In genomic region chr4:87093612-87094011, GRCm38 (mm10) we compare ENCODE assay signal across 31 mouse cellular contexts.
DNase-seq lines count a peak whose midpoint lies in the region; ATAC-seq and TF ChIP-seq lines count a peak whose summit lies in the region.
"Had no signal": no experiment of that assay in that cellular context is flagged by ENCODE, and none has a peak within 500 bp of the region (broad histone marks: within the 10 kb centered on the region; RNA-seq: fewer than 3 reads in every experiment).

No protein-coding gene starts in this region.

- H3K27ac ChIP-seq in heart, embryonic 12.5 days (ENCODE audit: poor library complexity, severe bottlenecking), result no peak overlapping the region
- no peak overlapping the region for H3K27ac ChIP-seq in heart, embryonic 10.5 days
- H3K27ac ChIP-seq in left cerebral cortex, adult 2 months, result peak overlapping the region; percentile 29; the same call in 1 of the 2 replicates
- H3K27ac ChIP-seq: embryonic facial prominence, embryonic 10.5 days; embryonic facial prominence, embryonic 13.5 days; forebrain, embryonic 12.5 days; forebrain, embryonic 15.5 days; gastrocnemius, adult 2 months; heart, adult 2 months; heart, embryonic 15.5 days; hindbrain, embryonic 10.5 days; hindbrain, embryonic 13.5 days; intestine, embryonic 15.5 days had no signal

- intact Hi-C loops in left cerebral cortex, adult 2 months (cut with DNase I), result no loop called here

- no peak overlapping the region for H3K9ac ChIP-seq in heart, embryonic 12.5 days
- H3K9ac ChIP-seq: embryonic facial prominence, embryonic 13.5 days; forebrain, embryonic 12.5 days; forebrain, embryonic 15.5 days; heart, embryonic 15.5 days; hindbrain, embryonic 13.5 days; intestine, embryonic 15.5 days had no signal

- H3K4me3 ChIP-seq in heart, embryonic 12.5 days, result no peak overlapping the region
- no peak overlapping the region for H3K4me3 ChIP-seq in heart, embryonic 10.5 days
- no peak overlapping the region for H3K4me3 ChIP-seq in left cerebral cortex, adult 2 months
- H3K4me3 ChIP-seq: embryonic facial prominence, embryonic 10.5 days; embryonic facial prominence, embryonic 13.5 days; erythroblast, embryonic 14.5 days; forebrain, embryonic 12.5 days; forebrain, embryonic 15.5 days; gastrocnemius, adult 2 months; heart, adult 2 months; heart, embryonic 15.5 days; hindbrain, embryonic 10.5 days; hindbrain, embryonic 13.5 days; intestine, embryonic 15.5 days had no signal

- no peaks in the 10 kb centered on the region for H3K27me3 ChIP-seq in heart, embryonic 12.5 days (replicated peaks)
- H3K27me3 ChIP-seq in heart, embryonic 10.5 days (ENCODE audit: insufficient read depth, poor library complexity, severe bottlenecking), result no peaks in the 10 kb centered on the region
- H3K27me3 ChIP-seq: forebrain, embryonic 12.5 days; forebrain, embryonic 15.5 days; heart, embryonic 15.5 days; hindbrain, embryonic 13.5 days; intestine, embryonic 15.5 days had no signal

- no peak for ATAC-seq in heart, embryonic 12.5 days (ENCODE audit: insufficient number of reproducible peaks, low FRiP score)
- ATAC-seq: activated CD4-positive, CD25-positive, alpha-beta regulatory T cell, adult 4 months; forebrain, embryonic 15.5 days; hindbrain, embryonic 16.5 days; intestine, embryonic 15.5 days had no signal

- no peak overlapping the region for H3K4me2 ChIP-seq in heart, embryonic 12.5 days
- H3K4me2 ChIP-seq: embryonic facial prominence, embryonic 13.5 days; forebrain, embryonic 12.5 days; forebrain, embryonic 15.5 days; heart, embryonic 15.5 days; hindbrain, embryonic 13.5 days; intestine, embryonic 15.5 days had no signal

- peak; percentile 90 for DNase-seq in heart, adult 11 months
- DNase-seq in heart, adult 9 months (ENCODE audit: low spot score in 2 of 2), result peak; percentile 13 to 27
- DNase-seq in heart, embryonic 10.5 days (ENCODE audit: low spot score), result no peak
- no peak for DNase-seq in left cerebral cortex, adult 2 months (ENCODE audit: extremely low spot score in 1 of 2, low spot score in 2 of 2)
- no peak for DNase-seq in left cerebral cortex, adult 11 months (ENCODE audit: low spot score)
- peak; percentile 50 for DNase-seq in telencephalon, adult 2 months (ENCODE audit: low read depth, low spot score)
- DNase-seq in adrenal gland, adult 2 months, result no peak
- DNase-seq: adrenal gland, postnatal 10 days; adrenal gland, postnatal 36 days; cerebellum, adult 11-12 months; cerebellum, adult 8-10 months; cerebellum, postnatal 10 days; cerebellum, postnatal 36 days; embryo, embryonic 11 days; gastrocnemius, adult 2 months; gastrocnemius, postnatal 14 days; heart, adult 2 months; kidney, adult 11 months; kidney, adult 8-10 months had no signal

- no peaks in the 10 kb centered on the region for H3K9me3 ChIP-seq in heart, embryonic 12.5 days (replicated peaks)
- no peaks in the 10 kb centered on the region for H3K9me3 ChIP-seq in heart, embryonic 10.5 days
- H3K9me3 ChIP-seq: embryonic facial prominence, embryonic 10.5 days; embryonic facial prominence, embryonic 13.5 days; forebrain, embryonic 12.5 days; forebrain, embryonic 15.5 days; heart, embryonic 15.5 days; hindbrain, embryonic 10.5 days; hindbrain, embryonic 13.5 days; intestine, embryonic 15.5 days had no signal

- no peak for TF ChIP-seq CTCF in left cerebral cortex, adult 2 months (IDR thresholded peaks at IDR 0.05)

- no peaks in the 10 kb centered on the region for H3K36me3 ChIP-seq in heart, embryonic 12.5 days
- H3K36me3 ChIP-seq in heart, embryonic 10.5 days, result no peaks in the 10 kb centered on the region
- H3K36me3 ChIP-seq: embryonic facial prominence, embryonic 10.5 days; embryonic facial prominence, embryonic 13.5 days; forebrain, embryonic 12.5 days; forebrain, embryonic 15.5 days; heart, embryonic 15.5 days; hindbrain, embryonic 10.5 days; hindbrain, embryonic 13.5 days; intestine, embryonic 15.5 days had no signal

- H3K4me1 ChIP-seq in heart, embryonic 12.5 days (replicated peaks), result peaks cover 2% of the 10 kb centered on the region
- no peaks in the 10 kb centered on the region for H3K4me1 ChIP-seq in heart, embryonic 10.5 days
- H3K4me1 ChIP-seq: embryonic facial prominence, embryonic 13.5 days; forebrain, embryonic 12.5 days; heart, embryonic 15.5 days; hindbrain, embryonic 10.5 days; hindbrain, embryonic 13.5 days; intestine, embryonic 15.5 days had no signal

- WGBS in heart, embryonic 12.5 days, result 72% methylated on average over 3 of the region's 3 CpGs
- WGBS in heart, embryonic 10.5 days, result 89% methylated on average over 3 of the region's 3 CpGs

Comparison
In these comparisons a context has a peak if more than half of its experiments do, and no peak if none do; other contexts are left out.
1. DNase-seq: peak in heart, adult 11 months (single experiment), heart, adult 9 months (2 of 2) and telencephalon, adult 2 months (single experiment); none in heart, embryonic 10.5 days (single experiment), left cerebral cortex, adult 2 months (0 of 2), left cerebral cortex, adult 11 months (single experiment) and adrenal gland, adult 2 months (single experiment).